Mouse (Mus musculus) MEL (cell line): ENCODE measurements around the gene Tmem219. TPM values are rescaled to one million over a fixed set of nuclear protein-coding genes. Genes with fewer than 3 reads are reported as not detected.

ENCODE experiments used
- DNase-seq: peaks from one replicate; pipeline ENCODE4 v3.0.0; 2011; ENCODE audit warnings: low read depth, low spot score
- H3K27ac ChIP-seq: 2 replicates; pipeline ENCODE4 v1.5.1; 2012; ENCODE audit warnings: low read depth, mild to moderate bottlenecking, control low read depth, low read length, moderate library complexity; ENCODE audit not compliant: control insufficient read depth
- H3K27me3 ChIP-seq, 2 experiments: fragments of 150-350 bp in 1 of 2; sonication (generic) in 1 of 2; 2 replicates each; pipeline ENCODE4 v1.6.1; 2012; ENCODE audit warnings: low read length in 2 of 2, mild to moderate bottlenecking in 2 of 2, improper control_type of control experiment in 1 of 2, moderate library complexity in 1 of 2; ENCODE audit not compliant: insufficient read depth in 2 of 2, control insufficient read depth in 1 of 2
- H3K36me3 ChIP-seq, 2 experiments: 2 replicates each; pipeline ENCODE4 v1.6.1; 2012 to 2014; ENCODE audit warnings: low read length in 2 of 2, improper control_type of control experiment in 1 of 2, inconsistent platforms in 1 of 2, mild to moderate bottlenecking in 1 of 2; ENCODE audit not compliant: insufficient read depth in 2 of 2, control insufficient read depth in 1 of 2
- H3K4me1 ChIP-seq, 2 experiments: fragments of 150-350 bp in 1 of 2; sonication (generic) in 1 of 2; 2 replicates each; pipeline ENCODE4 v1.6.1; 2012; ENCODE audit warnings: low read length in 2 of 2, improper control_type of control experiment in 1 of 2, mild to moderate bottlenecking in 1 of 2; ENCODE audit not compliant: insufficient read depth in 2 of 2, control insufficient read depth in 1 of 2
- H3K4me3 ChIP-seq, 2 experiments: fragments of 150-350 bp in 1 of 2; sonication (generic) in 1 of 2; 2 replicates each; pipeline ENCODE4 v1.5.1; 2012; ENCODE audit warnings: low read depth in 2 of 2, low read length in 2 of 2, mild to moderate bottlenecking in 2 of 2, moderate library complexity in 2 of 2, control low read depth in 1 of 2, improper control_type of control experiment in 1 of 2; ENCODE audit not compliant: control insufficient read depth in 1 of 2, insufficient read depth in 1 of 2
- H3K79me2 ChIP-seq: 2 replicates; pipeline ENCODE4 v1.6.1; 2012; ENCODE audit warnings: mild to moderate bottlenecking, low read length, moderate library complexity; ENCODE audit not compliant: control insufficient read depth, poor library complexity, insufficient read depth
- H3K9ac ChIP-seq: 2 replicates; pipeline ENCODE4 v1.6.1; 2012; ENCODE audit warnings: low read depth, mild to moderate bottlenecking, control low read depth, low read length, moderate library complexity; ENCODE audit not compliant: control insufficient read depth, poor library complexity, severe bottlenecking
- H3K9me3 ChIP-seq: fragments of 150-350 bp; sonication (generic); replicated peaks from 2 replicates; pipeline ENCODE4 v1.6.1; 2012; ENCODE audit warnings: mild to moderate bottlenecking, low read length, improper control_type of control experiment, moderate library complexity; ENCODE audit not compliant: insufficient read depth
- BHLHE40 ChIP-seq: IDR thresholded peaks from 2 replicates; pipeline ENCODE4 v1.6.1; 2012; ENCODE audit warnings: low read depth, mild to moderate bottlenecking, inconsistent platforms, low read length, improper control_type of control experiment, borderline replicate concordance
- CHD1 ChIP-seq: IDR thresholded peaks from 2 replicates; pipeline ENCODE4 v1.6.1; 2012; ENCODE audit warnings: low read depth, mild to moderate bottlenecking, inconsistent platforms, low read length, improper control_type of control experiment
- CHD2 ChIP-seq: IDR thresholded peaks from 2 replicates; pipeline ENCODE4 v1.6.1; 2011; ENCODE audit warnings: low read length, improper control_type of control experiment
- E2F4 ChIP-seq: IDR thresholded peaks from 2 replicates; pipeline ENCODE4 v1.6.1; 2011; ENCODE audit warnings: low read depth, low read length, improper control_type of control experiment, borderline replicate concordance
- ELF1 ChIP-seq: IDR thresholded peaks from 2 replicates; pipeline ENCODE4 v1.6.1; 2014; ENCODE audit warnings: low read depth, mild to moderate bottlenecking, inconsistent platforms, low read length, improper control_type of control experiment, moderate library complexity
- EP300 ChIP-seq, 2 experiments: IDR thresholded peaks; 2 replicates each; pipeline ENCODE4 v1.6.1; 2011; ENCODE audit warnings: improper control_type of control experiment in 2 of 2, low read length in 2 of 2, low read depth in 1 of 2, mild to moderate bottlenecking in 1 of 2
- GABPA ChIP-seq: IDR thresholded peaks from 2 replicates; pipeline ENCODE4 v1.6.1; 2012; ENCODE audit warnings: low read depth, mild to moderate bottlenecking, inconsistent platforms, low read length, improper control_type of control experiment, moderate library complexity
- MEF2A ChIP-seq: IDR thresholded peaks from 2 replicates; pipeline ENCODE4 v1.6.1; 2014; ENCODE audit warnings: low read depth, mild to moderate bottlenecking, inconsistent platforms, low read length, improper control_type of control experiment; ENCODE audit not compliant: poor library complexity, insufficient replicate concordance, severe bottlenecking; ENCODE audit errors: extremely low read depth
- MXI1 ChIP-seq: IDR thresholded peaks from 2 replicates; pipeline ENCODE4 v1.6.1; 2011; ENCODE audit warnings: mild to moderate bottlenecking, low read depth, low read length, improper control_type of control experiment
- NELFE ChIP-seq: IDR thresholded peaks from 2 replicates; pipeline ENCODE4 v1.6.1; 2011; ENCODE audit warnings: low read depth, low read length, improper control_type of control experiment
- POLR2A ChIP-seq, 2 experiments: IDR thresholded peaks; 2 replicates each; pipeline ENCODE4 v1.6.1; 2011 to 2012; ENCODE audit warnings: low read length in 2 of 2, mild to moderate bottlenecking in 2 of 2, control low read depth in 1 of 2, improper control_type of control experiment in 1 of 2, low read depth in 1 of 2, moderate library complexity in 1 of 2; ENCODE audit not compliant: control insufficient read depth in 1 of 2, insufficient read depth in 1 of 2, poor library complexity in 1 of 2
- RAD21 ChIP-seq: IDR thresholded peaks from 2 replicates; pipeline ENCODE4 v1.6.1; 2011; ENCODE audit warnings: mild to moderate bottlenecking, low read depth, low read length, improper control_type of control experiment
- RCOR1 ChIP-seq: IDR thresholded peaks from 2 replicates; pipeline ENCODE4 v1.6.1; 2012; ENCODE audit warnings: low read depth, mild to moderate bottlenecking, inconsistent platforms, low read length, improper control_type of control experiment
- SIN3A ChIP-seq: IDR thresholded peaks from 2 replicates; pipeline ENCODE4 v1.6.1; 2012; ENCODE audit warnings: low read length, improper control_type of control experiment, inconsistent platforms
- SMC3 ChIP-seq: IDR thresholded peaks from 2 replicates; pipeline ENCODE4 v1.6.1; 2011; ENCODE audit warnings: low read depth, low read length, improper control_type of control experiment
- USF1 ChIP-seq: IDR thresholded peaks from 2 replicates; pipeline ENCODE4 v1.6.1; 2014; ENCODE audit warnings: low read depth, mild to moderate bottlenecking, inconsistent platforms, low read length, improper control_type of control experiment, moderate library complexity
- ZC3H11A ChIP-seq: IDR thresholded peaks from 2 replicates; pipeline ENCODE4 v1.6.1; 2012; ENCODE audit warnings: low read depth, mild to moderate bottlenecking, inconsistent platforms, low read length, improper control_type of control experiment
- ZMIZ1 ChIP-seq: IDR thresholded peaks from 2 replicates; pipeline ENCODE4 v1.6.1; 2012; ENCODE audit warnings: low read depth, mild to moderate bottlenecking, inconsistent platforms, low read length, improper control_type of control experiment, moderate library complexity
- ZNF384 ChIP-seq: IDR thresholded peaks from 2 replicates; pipeline ENCODE4 v1.6.1; 2012; ENCODE audit warnings: low read depth, mild to moderate bottlenecking, inconsistent platforms, low read length, improper control_type of control experiment
- polyA plus RNA-seq, 2 experiments: library from polyadenylated mRNA; stranded (reverse) in 1 of 2; unstranded in 1 of 2; fragments of >175 nt in 1 of 2; fragments of >200 nt in 1 of 2; gene quantifications; 2 replicates each; pipeline versions ENCODE4 v1.2.1 to v1.2.4; 2012; ENCODE audit warnings: low replicate concordance in 2 of 2, low read depth in 1 of 2; ENCODE audit not compliant: insufficient read length in 2 of 2, insufficient read depth in 1 of 2, missing spikeins in 1 of 2
- total RNA-seq: library from RNA; depleted of rRNA; stranded (reverse); fragments of 300-350 nt; gene quantifications from 2 replicates; pipeline ENCODE4 v1.2.3, GENCODE M21; 2012

Tmem219 gene
- total and polyA plus RNA-seq, 3 experiments = 18.0 to 34.5 TPM; not detected in 1

- no peak for DNase-seq
- Histone ChIP-seq H3K4me3 (no peak overlapping the region), H3K79me2 (peaks cover 21% of the 10 kb centered on the region), H3K36me3 (peaks cover 11 to 17% of the 10 kb centered on the region in 2 experiments), H3K9me3 (no peaks in the 10 kb centered on the region), H3K27me3 (no peaks in the 10 kb centered on the region), H3K9ac (no peak overlapping the region), H3K4me1 (peaks cover 0 to 5% of the 10 kb centered on the region in 2 experiments; a peak in 3 of 4 replicates), H3K27ac (no peak overlapping the region)
- TF ChIP-seq RCOR1 (no peak), GABPA (no peak), POLR2A (IDR thresholded peaks at IDR 0.05; ENCODE audit: control insufficient read depth in 1 of 2, insufficient read depth in 1 of 2, low read depth in 1 of 2, low read length in 2 of 2, poor library complexity in 1 of 2) (no peak), NELFE (no peak), MEF2A (no peak), E2F4 (no peak), MXI1 (no peak), USF1 (no peak), ZNF384 (no peak)
Observed at GRCm38 (mm10) chr7:126856741-126857420, 65.8 kb downstream of the Tmem219 start.

GRCm38 (mm10) chr7:126855641-126856040, 67.1 kb downstream of the Tmem219 start:
- no peaks in the 10 kb centered on the region; a peak in 2 of 4 replicates for H3K4me1 ChIP-seq
- no peak overlapping the region for H3K4me3 ChIP-seq
- no peak overlapping the region for H3K9ac ChIP-seq
- H3K27me3 ChIP-seq = no peaks in the 10 kb centered on the region
- DNase-seq = no peak
- peaks cover 11 to 14% of the 10 kb centered on the region in 2 experiments for H3K36me3 ChIP-seq
- TF ChIP-seq SIN3A (no peak), SMC3 (no peak), CHD1 (no peak), NELFE (no peak), EP300 (IDR thresholded peaks at IDR 0.05; ENCODE audit: low read depth in 1 of 2, low read length in 2 of 2) (no peak), MXI1 (no peak), MEF2A (no peak), USF1 (no peak), CHD2 (no peak), GABPA (no peak), ELF1 (no peak), ZMIZ1 (no peak), RAD21 (no peak), RCOR1 (no peak), BHLHE40 (no peak), E2F4 (no peak), ZC3H11A (no peak)
- H3K79me2 ChIP-seq = peaks cover 8% of the 10 kb centered on the region
- no peak overlapping the region for H3K27ac ChIP-seq
- no peaks in the 10 kb centered on the region for H3K9me3 ChIP-seq
